Mouse (Mus musculus) v-Abl transformed pro-B cells (cell line): ENCODE results near the gene 4930595D18Rik.

Experiments used
- in situ Hi-C, 2 experiments: fragments of 400-800 bp; cut with MboI; formaldehyde crosslinking; loops; one replicate each; pipeline ENCODE4 v1.15.1; 2025; ENCODE audit not compliant: unreplicated experiment in 2 of 2

The 4930595D18Rik gene

GRCm38 (mm10) chr12:111144598-111144997 is 39.7 kb downstream of the 4930595D18Rik start:
- in situ Hi-C loops, result no loop called here

- in situ Hi-C loops, result no loop called here
Observed at GRCm38 (mm10) chr12:111143509-111144063, 40.7 kb downstream of the 4930595D18Rik start.

- in situ Hi-C loops, result no loop called here
Observed at GRCm38 (mm10) chr12:111143005-111143508, 41.2 kb downstream of the 4930595D18Rik start.

- in situ Hi-C loops, result no loop called here
Observed at GRCm38 (mm10) chr12:111137079-111137478, 47.2 kb downstream of the 4930595D18Rik start.

GRCm38 (mm10) chr12:111135953-111136352 is 48.3 kb downstream of the 4930595D18Rik start:
- in situ Hi-C loops, result no loop called here

- in situ Hi-C loops, result no loop called here
Observed at GRCm38 (mm10) chr12:111134791-111135733, 49.2 kb downstream of the 4930595D18Rik start.

- in situ Hi-C loops, result no loop called here
Observed at GRCm38 (mm10) chr12:111134169-111134568, 50.1 kb downstream of the 4930595D18Rik start.

GRCm38 (mm10) chr12:111125666-111126065 is 58.6 kb downstream of the 4930595D18Rik start:
- in situ Hi-C loops, result no loop called here

GRCm38 (mm10) chr12:111124601-111125260 is 59.6 kb downstream of the 4930595D18Rik start:
- in situ Hi-C loops, result no loop called here

GRCm38 (mm10) chr12:111122332-111122852 is 61.9 kb downstream of the 4930595D18Rik start:
- in situ Hi-C loops, result no loop called here

- in situ Hi-C loops, result no loop called here
Observed at GRCm38 (mm10) chr12:111120976-111121645, 63.2 kb downstream of the 4930595D18Rik start.

- in situ Hi-C loops, result no loop called here
Observed at GRCm38 (mm10) chr12:111119506-111120085, 64.7 kb downstream of the 4930595D18Rik start.

- in situ Hi-C loops, result no loop called here
Observed at GRCm38 (mm10) chr12:111114593-111114992, 69.7 kb downstream of the 4930595D18Rik start.

GRCm38 (mm10) chr12:111111176-111111575 is 73.1 kb downstream of the 4930595D18Rik start:
- in situ Hi-C loops, result no loop called here
